Mouse (Mus musculus) stomach, adult 2 months (tissue): Measurements from ENCODE around the gene Zfand3. TPM values are rescaled to one million over a fixed set of nuclear protein-coding genes. Genes with fewer than 3 reads are reported as not detected.

Experiments
- polyA plus RNA-seq: library from polyadenylated mRNA; depleted of rRNA; stranded (reverse); fragments of >200 nt; gene quantifications from 2 replicates; pipeline ENCODE4 v1.2.3, GENCODE M21; 2012; rRNA removed

Zfand3 gene
- 23.7 and 29.3 TPM in 2 replicates for polyA plus RNA-seq

GRCm38 (mm10) chr17:30004203-30005102 is at the start of gene Zfand3:
Zfand3 (plus strand) TSS chr17:30004733.

DNA sequence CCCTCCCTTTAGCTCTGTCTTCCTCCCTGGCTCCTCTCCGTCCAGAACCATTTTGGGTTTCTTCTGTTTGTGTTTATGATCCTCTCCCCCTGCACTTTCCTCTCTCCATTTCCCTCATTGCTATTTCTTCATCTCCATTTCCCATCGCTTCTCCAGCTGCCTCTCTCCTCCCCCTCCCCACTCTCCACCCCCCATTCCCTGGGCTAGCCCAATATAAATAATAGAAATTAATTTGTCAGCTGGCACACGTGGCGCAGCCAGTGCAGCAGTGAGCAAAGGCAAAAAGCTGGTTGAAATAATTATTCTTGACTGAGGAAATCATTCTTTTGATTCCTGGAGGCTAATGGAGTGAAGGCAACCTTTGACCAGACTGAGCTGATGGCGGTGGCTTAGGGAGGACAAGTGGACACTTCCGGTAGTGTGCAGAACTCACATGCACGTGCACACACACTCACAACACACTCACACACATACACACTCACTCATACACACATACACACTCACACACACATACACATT is 34.4 kb upstream of the Zfand3 start, which contains the start of gene Mdga1:
Gene Mdga1 (minus strand): TSS at position 51 of the 519 bp plus-strand sequence.

Other genes with a start within 250 kb of the Zfand3 start
- gene Mdga1, start 34.6 kb upstream of the Zfand3 start, polyA plus RNA-seq, result 4.1 and 4.7 TPM in 2 replicates